9 mouse cellular contexts compared by ENCODE assay signal in the genomic region with DNA sequence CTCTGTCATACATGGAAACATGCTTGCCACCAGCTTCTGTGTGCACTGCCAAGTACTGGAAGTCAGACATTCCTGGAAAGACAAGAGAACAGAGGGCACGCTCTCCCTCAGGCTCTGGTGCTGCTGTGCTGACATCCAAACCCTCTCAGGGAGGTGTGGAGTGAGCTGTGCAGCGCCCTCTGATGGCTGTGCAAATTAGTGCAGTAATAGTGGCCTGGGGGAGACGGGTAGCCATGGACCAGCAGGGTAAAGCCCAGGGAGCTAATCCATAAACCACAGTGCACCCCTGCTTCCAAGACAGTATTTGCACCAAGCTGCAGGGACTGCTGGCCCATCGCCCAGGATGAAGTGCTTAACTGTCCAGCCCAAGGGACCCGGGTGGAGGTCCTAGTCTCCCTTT. TPM values are rescaled to one million over a fixed set of nuclear protein-coding genes. Genes with fewer than 3 reads are reported as not detected.
DNase-seq lines count a peak whose midpoint lies in the region; ATAC-seq and TF ChIP-seq lines count a peak whose summit lies in the region.
"Had no signal": no experiment of that assay in that cellular context is flagged by ENCODE, and none has a peak within 500 bp of the region (broad histone marks: within the 10 kb centered on the region; RNA-seq: fewer than 3 reads in every experiment).

No protein-coding gene starts in this region.

- peaks cover 78% of the 10 kb centered on the region for H3K36me3 ChIP-seq in kidney, embryonic 15.5 days
- peaks cover 47 to 77% of the 10 kb centered on the region in 2 experiments for H3K36me3 ChIP-seq in CH12.LX (replicated peaks in 1 of 2; ENCODE audit: control insufficient read depth in 1 of 2, insufficient read depth in 1 of 2, low read length in 1 of 2)
- peaks cover 15% of the 10 kb centered on the region; the same call in 1 of the 2 replicates for H3K36me3 ChIP-seq in lung, postnatal 0 days (ENCODE audit: insufficient read depth, low read length)
- peaks cover 70% of the 10 kb centered on the region for H3K36me3 ChIP-seq in midbrain, embryonic 13.5 days

- dilution Hi-C loops in CH12.LX (cut with MboI; ENCODE audit: extremely low pct_ligation_motif_present, extremely low pct_unique_long_range_greater_than_20kb, low sequenced_read_pairs), result no loop called here

- WGBS in kidney, embryonic 15.5 days, result 79% methylated on average over 5 of the region's 5 CpGs
- 55% methylated on average over 5 of the region's 5 CpGs for WGBS in lung, postnatal 0 days
- 65% methylated on average over 5 of the region's 5 CpGs for WGBS in midbrain, embryonic 13.5 days

- no peak overlapping the region for H3K9ac ChIP-seq in kidney, embryonic 15.5 days
- H3K9ac ChIP-seq in CH12.LX (ENCODE audit: insufficient read depth, low read depth), result no peak overlapping the region
- H3K9ac ChIP-seq in lung, postnatal 0 days (replicated peaks; ENCODE audit: low read depth), result no peak overlapping the region
- H3K9ac ChIP-seq in midbrain, embryonic 13.5 days (replicated peaks), result no peak overlapping the region

- no peak for TF ChIP-seq EP300 in CH12.LX (IDR thresholded peaks at IDR 0.05; ENCODE audit: low read length)
- no peak for TF ChIP-seq EP300 in lung, postnatal 0 days (IDR thresholded peaks at IDR 0.05)

- no peaks in the 10 kb centered on the region for H3K27me3 ChIP-seq in kidney, embryonic 15.5 days
- H3K27me3 ChIP-seq in CH12.LX (replicated peaks), result no peaks in the 10 kb centered on the region
- no peaks in the 10 kb centered on the region for H3K27me3 ChIP-seq in lung, postnatal 0 days (replicated peaks; ENCODE audit: insufficient read depth, low read length)
- H3K27me3 ChIP-seq in midbrain, embryonic 13.5 days, result no peaks in the 10 kb centered on the region

- no peak overlapping the region for H3K27ac ChIP-seq in kidney, embryonic 15.5 days
- H3K27ac ChIP-seq in CH12.LX (ENCODE audit: insufficient read depth, low read depth), result no peak overlapping the region
- H3K27ac ChIP-seq in lung, postnatal 0 days (ENCODE audit: low read length), result no peak overlapping the region
- no peak overlapping the region for H3K27ac ChIP-seq in midbrain, embryonic 13.5 days

- in situ Hi-C loops in CH12.LX (cut with MboI; ENCODE audit: low pct_ligation_motif_present, low pct_unique_long_range_greater_than_20kb, low sequenced_read_pairs), result no loop called here

- peak; percentile 19 for DNase-seq in kidney, adult 9 months
- DNase-seq in CH12.LX (ENCODE audit: extremely low read depth) (peak; percentile 39), R1 (ENCODE audit: low read depth, low spot score) (peak; percentile 60)
- DNase-seq in lung, postnatal 0 days (ENCODE audit: low spot score), result no peak

- H3K79me2 ChIP-seq in CH12.LX (replicated peaks; ENCODE audit: control insufficient read depth, extremely low read depth, insufficient read depth, poor library complexity, severe bottlenecking), result no peaks in the 10 kb centered on the region

- peaks cover 17% of the 10 kb centered on the region for H3K4me1 ChIP-seq in kidney, embryonic 15.5 days
- peaks cover 0 to 10% of the 10 kb centered on the region in 2 experiments; a peak in 2 of 4 replicates for H3K4me1 ChIP-seq in CH12.LX (ENCODE audit: control insufficient read depth in 1 of 2, insufficient read depth in 2 of 2)
- no peaks in the 10 kb centered on the region for H3K4me1 ChIP-seq in lung, postnatal 0 days (ENCODE audit: insufficient read depth, low read depth, low read length)
- H3K4me1 ChIP-seq in midbrain, embryonic 13.5 days (replicated peaks), result peaks cover 20% of the 10 kb centered on the region

- TF ChIP-seq POLR2A in CH12.LX (IDR thresholded peaks at IDR 0.05; ENCODE audit: low read depth, low read length), result no peak

- no peak overlapping the region for H3K4me2 ChIP-seq in kidney, embryonic 15.5 days
- no peak overlapping the region for H3K4me2 ChIP-seq in CH12.LX (ENCODE audit: insufficient read depth, low read depth, poor library complexity, severe bottlenecking)
- no peak overlapping the region for H3K4me2 ChIP-seq in lung, postnatal 0 days (replicated peaks; ENCODE audit: low read depth, low read length)
- H3K4me2 ChIP-seq in midbrain, embryonic 13.5 days (replicated peaks), result no peak overlapping the region

- peak; percentile 40 to 59 for TF ChIP-seq CTCF in CH12.LX (conservative IDR thresholded peaks at IDR 0.05 in 1 of 2, IDR thresholded peaks at IDR 0.05 in 1 of 2; ENCODE audit: low read depth in 2 of 2, low read length in 2 of 2)
- TF ChIP-seq CTCF in lung, postnatal 0 days (IDR thresholded peaks at IDR 0.05), result peak; percentile 57

- no peak for ATAC-seq in kidney, embryonic 15.5 days (replicated peaks; ENCODE audit: low FRiP score)
- no peak for ATAC-seq in lung, postnatal 0 days
- no peak for ATAC-seq in monocyte, adult 5-6 weeks (replicated peaks; ENCODE audit: insufficient number of reproducible peaks, low FRiP score, low TSS enrichment, poor library complexity, severe bottlenecking)
- no peak for ATAC-seq in midbrain, embryonic 13.5 days

- TF ChIP-seq RAD21 in CH12.LX (IDR thresholded peaks at IDR 0.05; ENCODE audit: low read depth, low read length), result no peak

- H3K9me3 ChIP-seq in kidney, embryonic 15.5 days (replicated peaks), result no peaks in the 10 kb centered on the region
- H3K9me3 ChIP-seq in CH12.LX (replicated peaks; ENCODE audit: low read length), result no peaks in the 10 kb centered on the region
- no peaks in the 10 kb centered on the region for H3K9me3 ChIP-seq in lung, postnatal 0 days (ENCODE audit: low read length)
- no peaks in the 10 kb centered on the region for H3K9me3 ChIP-seq in midbrain, embryonic 13.5 days

- H3K4me3 ChIP-seq in kidney, embryonic 15.5 days (replicated peaks), result no peak overlapping the region
- H3K4me3 ChIP-seq in CH12.LX (replicated peaks in 1 of 3; ENCODE audit: low read depth in 2 of 3, low read length in 2 of 3, poor library complexity in 1 of 3), result no peak overlapping the region
- no peak overlapping the region for H3K4me3 ChIP-seq in lung, postnatal 0 days (ENCODE audit: low read depth, low read length)
- H3K4me3 ChIP-seq in midbrain, embryonic 13.5 days (replicated peaks), result no peak overlapping the region

TF ChIP-seq in CH12.LX, 34 proteins besides CTCF, POLR2A, EP300 and RAD21:
- TF ChIP-seq ELF1 (IDR thresholded peaks at IDR 0.05; ENCODE audit: low read depth, low read length), result no peak
- no peak for TF ChIP-seq MXI1 (IDR thresholded peaks at IDR 0.05; ENCODE audit: low read depth, low read length)
- no peak for TF ChIP-seq TBP (conservative IDR thresholded peaks at IDR 0.05; ENCODE audit: low read depth, low read length)
- TF ChIP-seq E2F4 (IDR thresholded peaks at IDR 0.05; ENCODE audit: insufficient replicate concordance, low read depth, low read length), result no peak
- no peak for TF ChIP-seq CHD2 (IDR thresholded peaks at IDR 0.05; ENCODE audit: low read length)
- TF ChIP-seq MAZ (IDR thresholded peaks at IDR 0.05; ENCODE audit: low read depth, low read length), result no peak
- TF ChIP-seq ZNF384 (IDR thresholded peaks at IDR 0.05; ENCODE audit: low read depth, low read length), result no peak
- no peak for TF ChIP-seq UBTF (IDR thresholded peaks at IDR 0.05; ENCODE audit: low read depth, low read length)
- no peak for TF ChIP-seq TCF12 (IDR thresholded peaks at IDR 0.05; ENCODE audit: low read depth, low read length)
- no peak for TF ChIP-seq NRF1 (IDR thresholded peaks at IDR 0.05; ENCODE audit: low read depth, low read length)
- no peak for TF ChIP-seq ZC3H11A (IDR thresholded peaks at IDR 0.05; ENCODE audit: low read depth, low read length)
- no peak for TF ChIP-seq CHD1 (IDR thresholded peaks at IDR 0.05; ENCODE audit: low read depth, low read length)

RNA-seq across cellular contexts. Expression of gene Gtf3c5, which starts 5.5 kb away (rescaled TPM):
- polyA plus RNA-seq in kidney, embryonic 15.5 days (2015; fragmentation: Nextera tagmentation; extraction: Ambion mirVana), result 44.3 and 48.8 TPM in 2 replicates
- total RNA-seq in CH12.LX (2012; rRNA removed) (12.5 and 15.1 TPM in 2 replicates), CH12.LX (2014; rRNA removed) (8.4 and 8.6 TPM in 2 replicates)
- polyA plus RNA-seq in CH12.LX (2012; ENCODE audit: insufficient read length, low read depth), result 27.4 and 30.7 TPM in 2 replicates
- polyA plus RNA-seq in lung, postnatal 0 days (2015; fragmentation: Nextera tagmentation; extraction: Ambion mirVana), result 15.8 and 18.9 TPM in 2 replicates
- total RNA-seq in monocyte, adult 5-6 weeks (2017), result 5.6 to 17.7 TPM (median 9.1 TPM) in 3 replicates
- 51.0 and 51.6 TPM in 2 replicates for polyA plus RNA-seq in midbrain, embryonic 13.5 days (2015; fragmentation: Nextera tagmentation; extraction: Ambion mirVana)

RNA-seq across cellular contexts. Expression of gene Cel, which starts 14.8 kb away (rescaled TPM):
- polyA plus RNA-seq in kidney, embryonic 15.5 days (2015; fragmentation: Nextera tagmentation; extraction: Ambion mirVana), result 0.34 TPM in 1 of 2 replicates, not detected in the other
- total RNA-seq in CH12.LX (2012; rRNA removed) (not detected in 2 replicates), CH12.LX (2014; rRNA removed) (not detected in 2 replicates)
- polyA plus RNA-seq in CH12.LX (2012; ENCODE audit: insufficient read length, low read depth), result not detected in 2 replicates
- polyA plus RNA-seq in lung, postnatal 0 days (2015; fragmentation: Nextera tagmentation; extraction: Ambion mirVana), result 0.46 TPM in 1 of 2 replicates, not detected in the other
- total RNA-seq in monocyte, adult 5-6 weeks (2017), result not detected in 3 replicates
- 0.07 and 0.13 TPM in 2 replicates for polyA plus RNA-seq in midbrain, embryonic 13.5 days (2015; fragmentation: Nextera tagmentation; extraction: Ambion mirVana)
- polyA plus RNA-seq: embryonic facial prominence, embryonic 14.5 days; neural tube, embryonic 14.5 days had no signal

RNA-seq across cellular contexts. Expression of gene Gfi1b, which starts 43.8 kb away (rescaled TPM):
- 0.69 and 1.1 TPM in 2 replicates for polyA plus RNA-seq in kidney, embryonic 15.5 days (2015; fragmentation: Nextera tagmentation; extraction: Ambion mirVana)
- total RNA-seq in CH12.LX (2012; rRNA removed) (0.17 TPM in 1 of 2 replicates, not detected in the other), CH12.LX (2014; rRNA removed) (0.27 and 0.87 TPM in 2 replicates)
- polyA plus RNA-seq in CH12.LX (2012; ENCODE audit: insufficient read length, low read depth), result 0.19 TPM in 1 of 2 replicates, not detected in the other
- 0.94 and 1.0 TPM in 2 replicates for polyA plus RNA-seq in lung, postnatal 0 days (2015; fragmentation: Nextera tagmentation; extraction: Ambion mirVana)
- 1.6 to 8.2 TPM (median 4.6 TPM) in 3 replicates for total RNA-seq in monocyte, adult 5-6 weeks (2017)
- polyA plus RNA-seq in midbrain, embryonic 13.5 days (2015; fragmentation: Nextera tagmentation; extraction: Ambion mirVana), result 0.43 and 0.67 TPM in 2 replicates
- polyA plus RNA-seq: neural tube, embryonic 14.5 days had no signal
